Mouse (Mus musculus): ENCODE results near the gene Rimbp2. TPM values are rescaled to one million over a fixed set of nuclear protein-coding genes. Genes with fewer than 3 reads are reported as not detected.

Gene Rimbp2
- total and polyA plus RNA-seq, 2 experiments from 2014 or later = 0.03 TPM; not detected in 1

DNA sequence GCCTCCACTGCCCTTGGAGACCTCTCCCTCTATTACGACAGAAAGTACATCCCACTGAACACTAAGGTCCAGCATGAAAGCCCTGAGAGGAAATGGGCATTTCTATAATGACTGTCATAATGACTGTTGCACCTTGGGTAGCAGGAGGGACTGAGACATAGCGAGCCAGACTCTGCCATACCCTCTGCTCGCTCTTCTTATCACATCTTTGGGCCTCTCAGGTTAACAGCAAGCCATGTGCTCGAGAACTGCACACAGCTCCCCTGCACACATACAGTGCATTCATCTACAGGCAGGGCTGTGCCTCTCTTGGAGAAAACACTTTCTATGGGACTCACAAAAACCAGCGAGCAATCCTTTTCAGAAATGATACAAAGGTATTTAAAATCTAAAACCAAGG lies 87.0 kb downstream of the Rimbp2 start:
- no peak overlapping the region for H3K4me3 ChIP-seq (ENCODE audit: low read depth, low read length)
- no peaks in the 10 kb centered on the region for H3K4me1 ChIP-seq (ENCODE audit: control insufficient read depth, insufficient read depth)
- WGBS = 63% methylated on average over 5 of the region's 5 CpGs
- no peaks in the 10 kb centered on the region for H3K27me3 ChIP-seq (ENCODE audit: control insufficient read depth, insufficient read depth, low read length)
- no peaks in the 10 kb centered on the region for H3K9me3 ChIP-seq (replicated peaks; ENCODE audit: control insufficient read depth, low read length)
- H3K4me2 ChIP-seq (ENCODE audit: low read depth, low read length) = no peak overlapping the region
- no peak for DNase-seq (ENCODE audit: low spot score)
- H3K36me3 ChIP-seq (replicated peaks; ENCODE audit: control insufficient read depth, insufficient read depth, low read length) = no peaks in the 10 kb centered on the region
- no peak for TF ChIP-seq EP300 (IDR thresholded peaks at IDR 0.05; ENCODE audit: low read depth)
- no peak for TF ChIP-seq CTCF (IDR thresholded peaks at IDR 0.05; ENCODE audit: low read depth)
- H3K9ac ChIP-seq (replicated peaks; ENCODE audit: low read depth, low read length) = no peak overlapping the region
- ATAC-seq (ENCODE audit: insufficient read depth, low read depth) = no peak
- no peak overlapping the region for H3K27ac ChIP-seq (ENCODE audit: low read depth)

DNA sequence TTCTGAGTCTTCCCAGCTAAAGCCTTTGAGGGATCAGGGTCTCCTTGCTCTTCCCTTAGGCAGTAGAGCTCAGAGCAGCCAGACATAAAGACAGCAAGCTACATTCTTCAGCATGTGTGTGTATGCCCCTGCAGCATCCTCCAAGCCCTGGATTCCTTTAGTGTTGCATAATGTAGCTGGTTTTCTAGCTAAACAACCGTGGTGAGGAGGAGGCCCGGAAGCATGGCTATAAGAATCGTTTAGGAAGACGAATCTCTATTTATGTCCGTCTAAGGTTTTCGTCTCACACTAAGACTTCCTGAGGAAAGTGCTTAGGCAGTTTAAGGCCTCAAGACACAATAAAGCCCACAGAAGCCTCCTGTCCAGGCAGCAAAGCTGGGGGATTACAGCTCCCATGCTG lies 89.8 kb downstream of the Rimbp2 start:
- no peak for DNase-seq (ENCODE audit: low spot score)
- 41% methylated on average over 6 of the region's 6 CpGs for WGBS
- TF ChIP-seq EP300 (IDR thresholded peaks at IDR 0.05; ENCODE audit: low read depth) (no peak), CTCF (IDR thresholded peaks at IDR 0.05; ENCODE audit: low read depth) (no peak)
- no peaks in the 10 kb centered on the region for H3K9me3 ChIP-seq (replicated peaks; ENCODE audit: control insufficient read depth, low read length)
- no peaks in the 10 kb centered on the region for H3K36me3 ChIP-seq (replicated peaks; ENCODE audit: control insufficient read depth, insufficient read depth, low read length)
- no peaks in the 10 kb centered on the region for H3K27me3 ChIP-seq (ENCODE audit: control insufficient read depth, insufficient read depth, low read length)
- no peak overlapping the region for H3K27ac ChIP-seq (ENCODE audit: low read depth)
- ATAC-seq (ENCODE audit: insufficient read depth, low read depth) = no peak
- no peak overlapping the region for H3K4me2 ChIP-seq (ENCODE audit: low read depth, low read length)
- no peaks in the 10 kb centered on the region for H3K4me1 ChIP-seq (ENCODE audit: control insufficient read depth, insufficient read depth)
- H3K4me3 ChIP-seq (ENCODE audit: low read depth, low read length) = no peak overlapping the region
- no peak overlapping the region for H3K9ac ChIP-seq (replicated peaks; ENCODE audit: low read depth, low read length)

DNA sequence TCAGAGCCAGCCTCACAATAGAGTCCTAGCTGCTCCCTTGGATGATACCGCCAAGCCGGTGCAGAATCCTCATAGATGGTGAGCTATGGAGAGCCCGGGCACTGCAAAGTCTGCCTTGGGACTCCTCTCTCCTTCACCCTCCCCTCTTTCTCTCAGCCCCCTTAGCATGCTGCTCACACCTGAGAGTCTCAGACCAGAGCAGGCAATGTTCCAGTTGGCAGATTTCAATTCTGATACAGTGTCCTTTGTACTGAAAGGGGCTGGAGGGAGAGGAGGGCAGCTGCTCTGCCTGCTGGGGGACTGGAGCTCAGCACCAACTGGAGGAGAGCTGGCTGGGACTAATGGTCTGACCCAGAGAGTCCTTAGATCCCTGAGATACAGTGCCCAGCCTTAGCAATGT lies 92.4 kb downstream of the Rimbp2 start:
- Histone ChIP-seq H3K9ac (replicated peaks; ENCODE audit: low read depth, low read length) (no peak overlapping the region), H3K36me3 (replicated peaks; ENCODE audit: control insufficient read depth, insufficient read depth, low read length) (no peaks in the 10 kb centered on the region), H3K9me3 (replicated peaks; ENCODE audit: control insufficient read depth, low read length) (no peaks in the 10 kb centered on the region), H3K4me1 (ENCODE audit: control insufficient read depth, insufficient read depth) (no peaks in the 10 kb centered on the region), H3K27ac (ENCODE audit: low read depth) (no peak overlapping the region), H3K27me3 (ENCODE audit: control insufficient read depth, insufficient read depth, low read length) (no peaks in the 10 kb centered on the region), H3K4me3 (ENCODE audit: low read depth, low read length) (no peak overlapping the region), H3K4me2 (ENCODE audit: low read depth, low read length) (no peak overlapping the region)
- DNase-seq (ENCODE audit: low spot score) = no peak
- 90% methylated on average over 3 of the region's 3 CpGs for WGBS
- no peak for ATAC-seq (ENCODE audit: insufficient read depth, low read depth)
- TF ChIP-seq EP300 (IDR thresholded peaks at IDR 0.05; ENCODE audit: low read depth) (no peak), CTCF (IDR thresholded peaks at IDR 0.05; ENCODE audit: low read depth) (no peak)

DNA sequence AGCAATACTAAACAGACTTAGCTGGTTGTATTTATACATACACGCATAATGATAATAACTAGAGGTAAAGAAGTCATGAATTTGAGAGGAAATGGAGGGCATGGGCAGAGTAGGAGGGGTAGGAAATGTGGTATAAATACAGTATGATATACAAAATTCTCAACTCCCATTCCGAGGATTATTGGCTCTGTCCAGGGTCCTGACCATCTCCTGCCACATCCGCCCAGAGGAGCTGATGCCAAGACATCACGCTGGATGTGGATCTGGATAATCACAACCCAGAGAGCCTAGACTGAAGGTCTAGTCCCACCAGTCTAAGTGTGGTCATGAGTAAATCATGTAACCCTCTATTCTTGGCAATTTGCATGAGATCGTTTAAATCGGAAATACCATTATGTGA lies 100.5 kb downstream of the Rimbp2 start:
- no peaks in the 10 kb centered on the region for H3K27me3 ChIP-seq (ENCODE audit: control insufficient read depth, insufficient read depth, low read length)
- H3K4me2 ChIP-seq (ENCODE audit: low read depth, low read length) = no peak overlapping the region
- H3K9ac ChIP-seq (replicated peaks; ENCODE audit: low read depth, low read length) = no peak overlapping the region
- H3K4me1 ChIP-seq (ENCODE audit: control insufficient read depth, insufficient read depth) = no peaks in the 10 kb centered on the region
- DNase-seq (ENCODE audit: low spot score) (no peak), ATAC-seq (ENCODE audit: insufficient read depth, low read depth) (no peak)
- TF ChIP-seq EP300 (IDR thresholded peaks at IDR 0.05; ENCODE audit: low read depth) (no peak), CTCF (IDR thresholded peaks at IDR 0.05; ENCODE audit: low read depth) (no peak)
- H3K27ac ChIP-seq (ENCODE audit: low read depth) = no peak overlapping the region
- WGBS = 50% methylated on average over 6 of the region's 6 CpGs
- H3K9me3 ChIP-seq (replicated peaks; ENCODE audit: control insufficient read depth, low read length) = no peaks in the 10 kb centered on the region
- H3K4me3 ChIP-seq (ENCODE audit: low read depth, low read length) = no peak overlapping the region
- no peaks in the 10 kb centered on the region for H3K36me3 ChIP-seq (replicated peaks; ENCODE audit: control insufficient read depth, insufficient read depth, low read length)

DNA sequence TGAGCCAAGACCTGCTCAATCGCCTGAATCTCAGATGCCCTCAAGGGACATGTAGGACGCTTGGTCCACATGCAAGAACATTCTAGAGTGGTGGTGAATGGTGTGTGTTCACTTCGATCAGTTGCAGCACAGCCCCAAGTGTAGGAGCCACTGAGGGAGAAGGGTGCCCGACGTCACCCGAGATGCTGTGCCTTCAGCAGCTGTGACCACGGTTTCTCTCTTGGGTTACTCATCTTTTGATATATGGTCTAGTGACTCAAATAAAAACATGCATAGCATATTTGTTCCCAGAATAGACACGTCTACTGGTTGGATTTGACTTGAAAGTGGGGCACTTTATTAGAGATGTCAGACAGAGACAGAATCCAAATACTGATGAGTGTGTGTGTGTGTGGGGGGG lies 105.5 kb downstream of the Rimbp2 start:
- DNase-seq (ENCODE audit: low spot score) = no peak
- no peak overlapping the region for H3K9ac ChIP-seq (replicated peaks; ENCODE audit: low read depth, low read length)
- no peak for ATAC-seq (ENCODE audit: insufficient read depth, low read depth)
- TF ChIP-seq EP300 (IDR thresholded peaks at IDR 0.05; ENCODE audit: low read depth) (no peak), CTCF (IDR thresholded peaks at IDR 0.05; ENCODE audit: low read depth) (no peak)
- 67% methylated on average over 8 of the region's 8 CpGs for WGBS
- H3K9me3 ChIP-seq (replicated peaks; ENCODE audit: control insufficient read depth, low read length) = no peaks in the 10 kb centered on the region; the same call in 1 of the 2 replicates
- H3K4me1 ChIP-seq (ENCODE audit: control insufficient read depth, insufficient read depth) = no peaks in the 10 kb centered on the region
- H3K4me2 ChIP-seq (ENCODE audit: low read depth, low read length) = no peak overlapping the region
- H3K27me3 ChIP-seq (ENCODE audit: control insufficient read depth, insufficient read depth, low read length) = no peaks in the 10 kb centered on the region
- no peaks in the 10 kb centered on the region for H3K36me3 ChIP-seq (replicated peaks; ENCODE audit: control insufficient read depth, insufficient read depth, low read length)
- H3K27ac ChIP-seq (ENCODE audit: low read depth) = no peak overlapping the region
- no peak overlapping the region for H3K4me3 ChIP-seq (ENCODE audit: low read depth, low read length)

DNA sequence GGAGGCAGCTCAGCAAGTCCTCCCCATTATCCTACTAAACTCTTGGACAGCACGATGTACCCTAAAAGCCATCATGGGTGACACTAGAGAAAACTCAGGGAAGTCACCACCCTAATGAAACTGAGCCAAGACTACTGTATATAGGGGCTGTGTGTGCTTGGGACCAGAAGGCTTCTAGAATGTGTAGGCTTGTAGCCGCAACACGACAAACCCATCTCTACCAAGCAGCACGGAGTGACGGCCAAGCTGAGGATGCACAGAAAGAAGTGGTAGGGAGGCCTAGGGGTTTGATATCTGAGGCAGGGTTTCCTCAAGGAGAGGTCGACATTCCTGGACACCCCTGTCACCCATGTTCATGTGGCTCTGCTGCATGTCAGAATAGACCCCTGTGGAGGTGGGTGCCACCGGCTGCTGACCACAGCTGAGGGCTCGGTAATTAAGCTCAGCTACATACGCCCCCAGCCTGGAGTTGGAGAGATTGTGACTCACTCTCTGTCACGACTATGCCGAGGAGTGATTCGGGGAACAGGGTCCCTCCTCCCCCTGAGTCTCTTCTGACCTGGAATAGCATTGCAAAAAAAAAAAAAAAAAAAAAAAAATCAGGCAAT lies 106.7 kb downstream of the Rimbp2 start:
- H3K27ac ChIP-seq (ENCODE audit: low read depth) = no peak overlapping the region
- no peak overlapping the region for H3K4me2 ChIP-seq (ENCODE audit: low read depth, low read length)
- no peak overlapping the region for H3K9ac ChIP-seq (replicated peaks; ENCODE audit: low read depth, low read length)
- DNase-seq (ENCODE audit: low spot score) (no peak), ATAC-seq (ENCODE audit: insufficient read depth, low read depth) (no peak)
- H3K27me3 ChIP-seq (ENCODE audit: control insufficient read depth, insufficient read depth, low read length) = no peaks in the 10 kb centered on the region
- no peaks in the 10 kb centered on the region for H3K36me3 ChIP-seq (replicated peaks; ENCODE audit: control insufficient read depth, insufficient read depth, low read length)
- no peak overlapping the region for H3K4me3 ChIP-seq (ENCODE audit: low read depth, low read length)
- WGBS = 70% methylated on average over 12 of the region's 12 CpGs
- H3K4me1 ChIP-seq (ENCODE audit: control insufficient read depth, insufficient read depth) = no peaks in the 10 kb centered on the region
- no peak for TF ChIP-seq CTCF (IDR thresholded peaks at IDR 0.05; ENCODE audit: low read depth)
- H3K9me3 ChIP-seq (replicated peaks; ENCODE audit: control insufficient read depth, low read length) = no peaks in the 10 kb centered on the region; the same call in 1 of the 2 replicates

Measured in heart, postnatal 0 days (tissue).